Mouse (Mus musculus): ENCODE measurements around the gene Pifo.

DNA sequence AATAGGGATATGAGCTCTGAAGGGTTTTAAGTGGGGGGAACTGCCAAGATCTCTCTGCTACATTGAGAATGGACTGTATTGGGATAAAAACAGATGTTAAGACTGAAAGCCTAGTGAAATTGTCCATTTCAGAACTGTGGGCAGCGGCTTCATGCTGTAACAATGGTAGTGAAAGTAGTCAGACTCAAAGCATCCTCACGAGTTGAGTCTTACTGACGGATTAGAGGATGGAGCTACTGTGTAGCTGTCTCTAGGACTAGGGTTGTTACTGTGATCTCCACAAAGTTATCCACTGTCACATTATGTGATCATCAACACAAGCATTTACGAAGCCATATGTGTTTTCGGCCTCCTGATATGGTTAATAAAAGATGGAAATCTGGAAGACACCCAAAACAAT is 56.2 kb downstream of the Pifo start:
- no peak for TF ChIP-seq CTCF (IDR thresholded peaks at IDR 0.05; ENCODE audit: borderline replicate concordance, extremely low read depth, insufficient read depth, insufficient read length)
- no peak for TF ChIP-seq POLR2A (IDR thresholded peaks at IDR 0.05; ENCODE audit: borderline replicate concordance, extremely low read depth, insufficient read depth, insufficient read length, poor library complexity, severe bottlenecking)

All from brain, embryonic 14.5 days (tissue).